In the genomic region with DNA sequence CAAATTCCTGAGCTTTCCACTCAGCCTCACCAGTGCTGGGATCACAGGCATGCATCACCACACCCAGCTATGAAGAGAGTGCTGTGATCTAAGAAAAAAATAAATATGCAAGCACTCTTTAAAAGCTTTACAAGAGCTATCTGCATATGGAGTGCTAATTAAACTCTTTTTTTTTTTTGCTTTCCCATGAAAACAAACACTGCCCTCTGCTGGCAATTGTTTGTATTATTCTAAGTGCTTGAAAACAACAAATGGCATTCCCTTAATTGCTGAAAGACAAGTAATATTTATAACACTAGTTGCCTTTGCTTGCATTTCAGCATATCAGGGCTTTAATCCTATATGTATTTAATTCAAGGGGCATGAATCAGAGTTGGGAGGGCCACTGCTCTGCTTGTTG, we compare ENCODE assay signal across 7 mouse cellular contexts.
DNase-seq lines count a peak whose midpoint lies in the region; ATAC-seq and TF ChIP-seq lines count a peak whose summit lies in the region.
"Not testable (repeated sequence)": the region's sequence is repeated elsewhere in the genome, so short reads cannot be mapped to it uniquely, and the experiment has no call there.

No protein-coding gene starts in this region.

- not testable (repeated sequence) for H3K9me3 ChIP-seq in forebrain, embryonic 14.5 days (replicated peaks; ENCODE audit: control insufficient read depth, low read length)

- H3K27ac ChIP-seq in forebrain, embryonic 14.5 days (ENCODE audit: low read depth, low read length); left cerebral cortex, adult 2 months: not testable (repeated sequence)

- intact Hi-C loops in heart, postnatal 10 days (cut with DNase I): loop anchor here (5.0 kb wide), 1 partner anchor 754 kb away; no protein-coding TSS in a partner anchor
- intact Hi-C loops in left cerebral cortex, adult 2 months (cut with DNase I): not testable (repeated sequence)

- DNase-seq in brain, adult 2 months (ENCODE audit: low read depth, low spot score): peak; percentile 9
- peak; percentile 7 for DNase-seq in forebrain, embryonic 14.5 days (ENCODE audit: low spot score)
- peak; percentile 6 to 27 for DNase-seq in heart, postnatal 10 days
- peak; percentile 44 for DNase-seq in kidney, adult 9 months
- not testable (repeated sequence) for DNase-seq in left cerebral cortex, adult 2 months (ENCODE audit: extremely low spot score in 1 of 2, low spot score in 2 of 2)
- peak; percentile 1 for DNase-seq in lung, postnatal 25 days (ENCODE audit: low spot score)
- DNase-seq in right cerebral cortex, postnatal 4 days: peak; percentile 1

- not testable (repeated sequence) for H3K9ac ChIP-seq in forebrain, embryonic 14.5 days (ENCODE audit: low read length)

- not testable (repeated sequence) for H3K27me3 ChIP-seq in forebrain, embryonic 14.5 days (replicated peaks; ENCODE audit: control insufficient read depth, insufficient read depth, low read length)

- not testable (repeated sequence) for ATAC-seq in forebrain, embryonic 14.5 days

- peak; percentile 37 for TF ChIP-seq CTCF in left cerebral cortex, adult 2 months (IDR thresholded peaks at IDR 0.05)

- H3K4me1 ChIP-seq in forebrain, embryonic 14.5 days (ENCODE audit: control insufficient read depth, insufficient read depth, low read length): not testable (repeated sequence)

- H3K36me3 ChIP-seq in forebrain, embryonic 14.5 days (ENCODE audit: control insufficient read depth, insufficient read depth, low read length): not testable (repeated sequence)

- H3K4me2 ChIP-seq in forebrain, embryonic 14.5 days (ENCODE audit: low read length): not testable (repeated sequence)

- H3K4me3 ChIP-seq in forebrain, embryonic 14.5 days (ENCODE audit: low read depth, low read length); left cerebral cortex, adult 2 months: not testable (repeated sequence)
